Mouse (Mus musculus) lung, embryonic 15.5 days (tissue): ENCODE measurements around the gene Gpcpd1. TPM values are rescaled to one million over a fixed set of nuclear protein-coding genes. Genes with fewer than 3 reads are reported as not detected.

Experiments
- ATAC-seq: fragments of 200-750 bp; cut with Nextera tagmentation; 2 replicates; pipeline ENCODE4 v1.8.0; 2017; ENCODE audit warnings: moderate number of reproducible peaks, borderline replicate concordance; ENCODE audit not compliant: low FRiP score, low TSS enrichment; ENCODE audit errors: extremely low read depth
- H3K27ac ChIP-seq: fragments of 300-500 bp; sonication (generic); 2 replicates; pipeline ENCODE4 v1.5.1; 2015; ENCODE audit warnings: moderate library complexity, mild to moderate bottlenecking, inconsistent platforms
- H3K27me3 ChIP-seq: fragments of 300-500 bp; sonication (generic); 2 replicates; pipeline ENCODE4 v1.6.1; 2015; ENCODE audit warnings: inconsistent platforms
- H3K36me3 ChIP-seq: fragments of 300-500 bp; sonication (generic); 2 replicates; pipeline ENCODE4 v1.6.1; 2015; ENCODE audit warnings: inconsistent platforms
- H3K4me1 ChIP-seq: fragments of 300-500 bp; sonication (generic); 2 replicates; pipeline ENCODE4 v1.6.1; 2015; ENCODE audit warnings: inconsistent platforms
- H3K4me2 ChIP-seq: fragments of 300-500 bp; sonication (generic); 2 replicates; pipeline ENCODE4 v1.6.1; 2015; ENCODE audit warnings: inconsistent platforms, mild to moderate bottlenecking, moderate library complexity
- H3K4me3 ChIP-seq: fragments of 300-500 bp; sonication (generic); 2 replicates; pipeline ENCODE4 v1.5.1; 2015; ENCODE audit warnings: mild to moderate bottlenecking, inconsistent platforms
- H3K9ac ChIP-seq: fragments of 300-500 bp; sonication (generic); 2 replicates; pipeline ENCODE4 v1.6.1; 2015; ENCODE audit warnings: inconsistent platforms
- H3K9me3 ChIP-seq: fragments of 300-500 bp; sonication (generic); 2 replicates; pipeline ENCODE4 v1.6.1; 2016; ENCODE audit warnings: inconsistent platforms
- WGBS: fragments of 180-500 bp; shearing (Covaris S2); methylation state at CpG from one replicate; pipeline ENCODE4 v1.1.7; 2015; 5-methylcytosine and 5-hydroxymethylcytosine counted together
- polyA plus RNA-seq: library from polyadenylated mRNA; unstranded; fragments of >200 nt; fragmentation: Nextera tagmentation; extraction: Ambion mirVana; gene quantifications from 2 replicates; pipeline ENCODE4 v1.2.1, GENCODE M21; 2015

The Gpcpd1 gene
- polyA plus RNA-seq, 1 experiment from 2014 or later: 30.1 TPM

GRCm38 (mm10) chr2:132514353-132514752, 73.2 kb downstream of the Gpcpd1 start:
- no peaks in the 10 kb centered on the region for H3K9me3 ChIP-seq
- no peaks in the 10 kb centered on the region for H3K27me3 ChIP-seq
- H3K27ac ChIP-seq: no peak overlapping the region
- 38% methylated on average over 6 of the region's 6 CpGs for WGBS
- no peak for ATAC-seq
- H3K4me2 ChIP-seq: no peak overlapping the region
- H3K36me3 ChIP-seq: no peaks in the 10 kb centered on the region
- no peak overlapping the region for H3K9ac ChIP-seq
- 0 out of 2 replicates have a peak, but pooled peaks cover 3% of the 10 kb centered on the region for H3K4me1 ChIP-seq
- H3K4me3 ChIP-seq: no peak overlapping the region

- Histone ChIP-seq H3K4me3 (no peak overlapping the region), H3K9ac (no peak overlapping the region), H3K27ac (no peak overlapping the region), H3K9me3 (no peaks in the 10 kb centered on the region), H3K36me3 (no peaks in the 10 kb centered on the region), H3K27me3 (no peaks in the 10 kb centered on the region), H3K4me1 (0 out of 2 replicates have a peak, but pooled peaks cover 3% of the 10 kb centered on the region), H3K4me2 (no peak overlapping the region)
- 56% methylated on average over 12 of the region's 12 CpGs for WGBS
- no peak for ATAC-seq
These were observed 74.0 kb downstream of the Gpcpd1 start for GRCm38 (mm10) chr2:132513371-132514181.

GRCm38 (mm10) chr2:132512977-132513351, 74.6 kb downstream of the Gpcpd1 start:
- 0 out of 2 replicates have a peak, but pooled peaks cover 3% of the 10 kb centered on the region for H3K4me1 ChIP-seq
- no peak overlapping the region for H3K9ac ChIP-seq
- H3K27ac ChIP-seq: no peak overlapping the region
- 56% methylated on average over 11 of the region's 11 CpGs for WGBS
- no peaks in the 10 kb centered on the region for H3K9me3 ChIP-seq
- H3K4me2 ChIP-seq: 0 out of 2 replicates have a peak overlapping the region, but pooled peaks have one; percentile 26
- no peak for ATAC-seq
- H3K4me3 ChIP-seq: no peak overlapping the region
- no peaks in the 10 kb centered on the region for H3K36me3 ChIP-seq
- no peaks in the 10 kb centered on the region for H3K27me3 ChIP-seq

- Histone ChIP-seq H3K36me3 (no peaks in the 10 kb centered on the region), H3K4me3 (no peak overlapping the region), H3K27ac (no peak overlapping the region), H3K27me3 (no peaks in the 10 kb centered on the region), H3K4me2 (peak overlapping the region; percentile 26; the same call in 1 of the 2 replicates), H3K9ac (no peak overlapping the region), H3K9me3 (no peaks in the 10 kb centered on the region), H3K4me1 (peaks cover 5% of the 10 kb centered on the region; the same call in 1 of the 2 replicates)
- peak; percentile 41; the same call in 1 of the 2 replicates for ATAC-seq
- 25% methylated on average over 19 of the region's 19 CpGs for WGBS
These were observed 75.2 kb downstream of the Gpcpd1 start for GRCm38 (mm10) chr2:132512051-132512976.

- WGBS: 87% methylated on average over 4 of the region's 7 CpGs
- H3K36me3 ChIP-seq: no peaks in the 10 kb centered on the region
- H3K4me3 ChIP-seq: no peak overlapping the region
- ATAC-seq: peak; percentile 19; the same call in 1 of the 2 replicates
- H3K4me1 ChIP-seq: peaks cover 7% of the 10 kb centered on the region; the same call in 1 of the 2 replicates
- H3K4me2 ChIP-seq: no peak overlapping the region
- no peak overlapping the region for H3K27ac ChIP-seq
- no peaks in the 10 kb centered on the region for H3K27me3 ChIP-seq
- no peaks in the 10 kb centered on the region for H3K9me3 ChIP-seq
- no peak overlapping the region for H3K9ac ChIP-seq
These were observed 76.3 kb downstream of the Gpcpd1 start for GRCm38 (mm10) chr2:132511011-132511818.

DNA sequence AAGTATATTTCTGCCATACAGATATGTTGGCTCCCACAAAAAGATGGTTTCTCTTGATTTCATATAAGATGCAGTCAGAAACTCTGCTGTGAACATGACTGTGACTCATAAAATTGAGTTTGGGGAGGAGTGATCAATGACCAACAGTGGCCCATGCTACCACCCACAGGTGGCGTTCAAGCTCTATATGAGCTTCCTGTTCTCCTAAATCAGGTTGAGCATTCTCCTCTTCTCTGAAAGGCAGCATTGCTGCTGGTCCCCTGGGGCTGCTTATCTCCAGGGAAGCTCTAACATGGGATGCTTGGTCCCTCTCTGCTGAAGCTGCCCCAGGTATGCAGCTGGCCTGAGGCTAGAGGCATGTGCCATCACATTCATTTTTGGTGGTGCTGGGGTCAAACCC, 77.8 kb downstream of the Gpcpd1 start:
- Histone ChIP-seq H3K9me3 (no peaks in the 10 kb centered on the region), H3K4me3 (no peak overlapping the region), H3K9ac (no peak overlapping the region), H3K27me3 (no peaks in the 10 kb centered on the region), H3K27ac (no peak overlapping the region), H3K36me3 (no peaks in the 10 kb centered on the region), H3K4me1 (peaks cover 7% of the 10 kb centered on the region; the same call in 1 of the 2 replicates), H3K4me2 (no peak overlapping the region)
- ATAC-seq: no peak
- WGBS: 78% methylated on average over 1 of the region's 1 CpGs

GRCm38 (mm10) chr2:132509261-132509660, 78.3 kb downstream of the Gpcpd1 start:
- WGBS: 70% methylated on average over 9 of the region's 9 CpGs
- no peak for ATAC-seq
- Histone ChIP-seq H3K9ac (no peak overlapping the region), H3K4me3 (no peak overlapping the region), H3K9me3 (no peaks in the 10 kb centered on the region), H3K27me3 (no peaks in the 10 kb centered on the region), H3K36me3 (no peaks in the 10 kb centered on the region), H3K27ac (no peak overlapping the region), H3K4me1 (peaks cover 7% of the 10 kb centered on the region; the same call in 1 of the 2 replicates), H3K4me2 (no peak overlapping the region)

DNA sequence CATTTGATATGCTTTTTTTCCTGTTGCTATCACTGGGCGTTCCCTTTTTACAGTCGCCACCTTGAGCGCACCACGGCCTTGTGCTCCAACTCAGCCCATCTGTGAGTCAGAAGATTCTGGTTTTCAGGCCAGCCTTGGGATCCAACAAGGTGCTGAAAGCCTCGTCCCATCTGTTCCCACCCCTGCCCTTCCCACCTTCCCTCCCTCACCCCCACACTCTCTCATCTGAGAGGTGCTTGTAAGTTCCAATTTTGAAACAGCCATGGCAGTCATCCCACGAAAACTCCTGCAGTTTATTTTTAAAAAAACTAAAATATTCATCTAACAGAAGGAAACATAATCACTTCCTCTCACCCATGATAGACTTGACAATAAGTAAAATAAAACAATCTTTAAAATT, 80.0 kb downstream of the Gpcpd1 start:
- ATAC-seq: no peak
- Histone ChIP-seq H3K4me3 (no peak overlapping the region), H3K9ac (no peak overlapping the region), H3K36me3 (no peaks in the 10 kb centered on the region), H3K27ac (no peak overlapping the region), H3K27me3 (no peaks in the 10 kb centered on the region), H3K9me3 (no peaks in the 10 kb centered on the region), H3K4me2 (peak overlapping the region; percentile 31), H3K4me1 (peaks cover 4% of the 10 kb centered on the region; the same call in 1 of the 2 replicates)
- WGBS: 34% methylated on average over 6 of the region's 6 CpGs

GRCm38 (mm10) chr2:132507091-132507490, 80.4 kb downstream of the Gpcpd1 start:
- H3K4me2 ChIP-seq: peak overlapping the region; percentile 31
- H3K36me3 ChIP-seq: no peaks in the 10 kb centered on the region
- WGBS: 26% methylated on average over 14 of the region's 14 CpGs
- no peak overlapping the region for H3K27ac ChIP-seq
- H3K4me3 ChIP-seq: no peak overlapping the region
- H3K27me3 ChIP-seq: no peaks in the 10 kb centered on the region
- H3K9ac ChIP-seq: no peak overlapping the region
- no peaks in the 10 kb centered on the region for H3K9me3 ChIP-seq
- no peak for ATAC-seq
- peaks cover 4% of the 10 kb centered on the region; the same call in 1 of the 2 replicates for H3K4me1 ChIP-seq

- no peaks in the 10 kb centered on the region for H3K27me3 ChIP-seq
- H3K9me3 ChIP-seq: no peaks in the 10 kb centered on the region
- ATAC-seq: no peak
- no peaks in the 10 kb centered on the region for H3K36me3 ChIP-seq
- no peak overlapping the region for H3K9ac ChIP-seq
- WGBS: 84% methylated on average over 6 of the region's 6 CpGs
- no peak overlapping the region for H3K4me3 ChIP-seq
- H3K27ac ChIP-seq: no peak overlapping the region
- peaks cover 4% of the 10 kb centered on the region; the same call in 1 of the 2 replicates for H3K4me1 ChIP-seq
- H3K4me2 ChIP-seq: no peak overlapping the region
These were observed 81.7 kb downstream of the Gpcpd1 start for GRCm38 (mm10) chr2:132505828-132506227.

DNA sequence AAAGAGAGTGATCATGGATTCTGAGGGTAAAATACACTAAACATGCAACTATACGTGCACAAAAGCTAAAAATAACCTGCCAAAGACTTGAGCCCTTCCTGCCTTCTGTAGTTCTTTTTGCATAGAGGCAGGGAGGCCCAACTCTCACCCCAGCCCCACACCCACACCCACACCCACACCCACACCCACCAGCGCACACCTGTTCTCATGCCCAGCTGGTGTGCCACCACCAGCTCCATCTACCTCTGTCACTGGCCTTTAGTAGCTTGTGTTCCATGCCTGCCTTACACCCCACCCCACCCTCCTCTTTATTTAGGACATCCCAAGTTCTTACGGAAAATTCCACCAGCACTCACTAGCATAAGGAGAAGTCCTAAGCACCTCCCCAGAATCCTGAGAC, 89.2 kb downstream of the Gpcpd1 start:
- Histone ChIP-seq H3K9me3 (no peaks in the 10 kb centered on the region), H3K9ac (no peak overlapping the region), H3K27me3 (no peaks in the 10 kb centered on the region), H3K4me3 (no peak overlapping the region), H3K4me1 (no peaks in the 10 kb centered on the region), H3K27ac (no peak overlapping the region), H3K4me2 (no peak overlapping the region), H3K36me3 (no peaks in the 10 kb centered on the region)
- 70% methylated on average over 3 of the region's 3 CpGs for WGBS
- no peak for ATAC-seq
